Mouse (Mus musculus) heart, embryonic 13.5 days (tissue): ENCODE measurements around the gene Selenom. TPM values are rescaled to one million over a fixed set of nuclear protein-coding genes. Genes with fewer than 3 reads are reported as not detected.

ENCODE experiments used
- ATAC-seq: fragments of 200-750 bp; cut with Nextera tagmentation; 2 replicates; pipeline ENCODE4 v1.8.0; 2017; ENCODE audit warnings: moderate TSS enrichment; ENCODE audit not compliant: insufficient number of reproducible peaks, low FRiP score, low TSS enrichment; ENCODE audit errors: extremely low read depth
- H3K27ac ChIP-seq: fragments of 300-500 bp; sonication (generic); replicated peaks from 2 replicates; pipeline ENCODE4 v1.5.1; 2015; ENCODE audit warnings: moderate library complexity, mild to moderate bottlenecking, inconsistent platforms
- H3K27me3 ChIP-seq: fragments of 300-500 bp; sonication (generic); replicated peaks from 2 replicates; pipeline ENCODE4 v1.6.1; 2015; ENCODE audit warnings: mild to moderate bottlenecking, inconsistent platforms
- H3K36me3 ChIP-seq: fragments of 300-500 bp; sonication (generic); 2 replicates; pipeline ENCODE4 v1.6.1; 2015; ENCODE audit warnings: mild to moderate bottlenecking, inconsistent platforms
- H3K4me1 ChIP-seq: fragments of 300-500 bp; sonication (generic); 2 replicates; pipeline ENCODE4 v1.6.1; 2015; ENCODE audit warnings: inconsistent platforms
- H3K4me2 ChIP-seq: fragments of 300-500 bp; sonication (generic); 2 replicates; pipeline ENCODE4 v1.6.1; 2015; ENCODE audit warnings: inconsistent platforms, mild to moderate bottlenecking, moderate library complexity
- H3K4me3 ChIP-seq: fragments of 300-500 bp; sonication (generic); 2 replicates; pipeline ENCODE4 v1.5.1; 2015; ENCODE audit warnings: moderate library complexity, mild to moderate bottlenecking, inconsistent platforms
- H3K9ac ChIP-seq: fragments of 300-500 bp; sonication (generic); 2 replicates; pipeline ENCODE4 v1.6.1; 2015; ENCODE audit warnings: inconsistent platforms, mild to moderate bottlenecking, moderate library complexity
- H3K9me3 ChIP-seq: fragments of 300-500 bp; sonication (generic); 2 replicates; pipeline ENCODE4 v1.6.1; 2016; ENCODE audit warnings: inconsistent platforms
- WGBS: fragments of 180-500 bp; shearing (Covaris S2); methylation state at CpG from one replicate; pipeline ENCODE4 v1.1.7; 2015; ENCODE audit warnings: mixed read lengths; 5-methylcytosine and 5-hydroxymethylcytosine counted together
- polyA plus RNA-seq: library from polyadenylated mRNA; unstranded; fragments of >200 nt; fragmentation: Nextera tagmentation; extraction: Ambion mirVana; gene quantifications from 2 replicates; pipeline ENCODE4 v1.2.1, GENCODE M21; 2015

The Selenom gene
- polyA plus RNA-seq, 1 experiment from 2014 or later, result 128 TPM

GRCm38 (mm10) chr11:3515216-3515615 lies 732 bp downstream of the Selenom start:
- H3K27ac ChIP-seq, result peak overlapping the region; percentile 46; the same call in 1 of the 2 replicates
- H3K27me3 ChIP-seq, result peaks cover 8% of the 10 kb centered on the region; the same call in 1 of the 2 replicates
- 9% methylated on average over 4 of the region's 4 CpGs for WGBS
- H3K9ac ChIP-seq, result peak overlapping the region; percentile 82
- peaks cover 16% of the 10 kb centered on the region for H3K36me3 ChIP-seq
- peak overlapping the region; percentile 65 for H3K4me3 ChIP-seq
- H3K4me2 ChIP-seq, result peak overlapping the region; percentile 77
- H3K4me1 ChIP-seq, result peaks cover 58% of the 10 kb centered on the region
- H3K9me3 ChIP-seq, result no peaks in the 10 kb centered on the region
- ATAC-seq, result no peak; the same call in 1 of the 2 replicates

GRCm38 (mm10) chr11:3515637-3516036 lies 1.2 kb downstream of the Selenom start:
- H3K4me2 ChIP-seq, result peak overlapping the region; percentile 77
- H3K27ac ChIP-seq, result no peak overlapping the region
- H3K36me3 ChIP-seq, result peaks cover 20% of the 10 kb centered on the region
- H3K27me3 ChIP-seq, result peaks cover 8% of the 10 kb centered on the region; the same call in 1 of the 2 replicates
- WGBS, result 77% methylated on average over 4 of the region's 4 CpGs
- peak overlapping the region; percentile 82 for H3K9ac ChIP-seq
- peaks cover 60% of the 10 kb centered on the region for H3K4me1 ChIP-seq
- ATAC-seq, result no peak
- H3K9me3 ChIP-seq, result no peaks in the 10 kb centered on the region
- peak overlapping the region; percentile 65 for H3K4me3 ChIP-seq

GRCm38 (mm10) chr11:3516121-3516520 lies 1.6 kb downstream of the Selenom start:
- peak overlapping the region; percentile 82; the same call in 1 of the 2 replicates for H3K9ac ChIP-seq
- ATAC-seq, result no peak
- WGBS, result 74% methylated on average over 5 of the region's 5 CpGs
- peaks cover 8% of the 10 kb centered on the region; the same call in 1 of the 2 replicates for H3K27me3 ChIP-seq
- no peaks in the 10 kb centered on the region for H3K9me3 ChIP-seq
- peaks cover 65% of the 10 kb centered on the region for H3K4me1 ChIP-seq
- no peak overlapping the region for H3K27ac ChIP-seq
- H3K4me2 ChIP-seq, result peak overlapping the region; percentile 77
- peaks cover 25% of the 10 kb centered on the region for H3K36me3 ChIP-seq
- H3K4me3 ChIP-seq, result peak overlapping the region; percentile 65; the same call in 1 of the 2 replicates

- Histone ChIP-seq H3K4me1 (peaks cover 71% of the 10 kb centered on the region), H3K9me3 (no peaks in the 10 kb centered on the region), H3K4me3 (peak overlapping the region; percentile 43), H3K9ac (peak overlapping the region; percentile 72), H3K27me3 (peaks cover 8% of the 10 kb centered on the region; the same call in 1 of the 2 replicates), H3K36me3 (peaks cover 35% of the 10 kb centered on the region), H3K27ac (no peak overlapping the region), H3K4me2 (peak overlapping the region; percentile 77)
- no peak for ATAC-seq
- WGBS, result 2% methylated on average over 50 of the region's 50 CpGs
Measured at GRCm38 (mm10) chr11:3516859-3517845, 2.7 kb downstream of the Selenom start.

- peak overlapping the region; percentile 72 for H3K9ac ChIP-seq
- peaks cover 8% of the 10 kb centered on the region; the same call in 1 of the 2 replicates for H3K27me3 ChIP-seq
- no peaks in the 10 kb centered on the region for H3K9me3 ChIP-seq
- WGBS, result 45% methylated on average over 13 of the region's 13 CpGs
- H3K36me3 ChIP-seq, result peaks cover 45% of the 10 kb centered on the region
- H3K27ac ChIP-seq, result no peak overlapping the region
- no peak for ATAC-seq
- peak overlapping the region; percentile 43 for H3K4me3 ChIP-seq
- peak overlapping the region; percentile 77 for H3K4me2 ChIP-seq
- H3K4me1 ChIP-seq, result peaks cover 71% of the 10 kb centered on the region
Measured at GRCm38 (mm10) chr11:3517846-3518732, 3.6 kb downstream of the Selenom start.

- H3K9ac ChIP-seq, result no peak overlapping the region
- no peak for ATAC-seq
- no peak overlapping the region for H3K27ac ChIP-seq
- H3K36me3 ChIP-seq, result peaks cover 56% of the 10 kb centered on the region
- no peak overlapping the region for H3K4me3 ChIP-seq
- H3K4me1 ChIP-seq, result peaks cover 66% of the 10 kb centered on the region
- H3K27me3 ChIP-seq, result peaks cover 8% of the 10 kb centered on the region; the same call in 1 of the 2 replicates
- no peaks in the 10 kb centered on the region for H3K9me3 ChIP-seq
- 60% methylated on average over 4 of the region's 4 CpGs for WGBS
- no peak overlapping the region for H3K4me2 ChIP-seq
Measured at GRCm38 (mm10) chr11:3519051-3519726, 4.7 kb downstream of the Selenom start.

GRCm38 (mm10) chr11:3519756-3520398 lies 5.4 kb downstream of the Selenom start:
- no peak overlapping the region for H3K4me3 ChIP-seq
- H3K4me1 ChIP-seq, result peaks cover 65% of the 10 kb centered on the region
- no peak overlapping the region for H3K4me2 ChIP-seq
- peaks cover 63% of the 10 kb centered on the region for H3K36me3 ChIP-seq
- 52% methylated on average over 11 of the region's 11 CpGs for WGBS
- no peaks in the 10 kb centered on the region for H3K9me3 ChIP-seq
- no peak for ATAC-seq
- peak overlapping the region; percentile 19; the same call in 1 of the 2 replicates for H3K9ac ChIP-seq
- H3K27me3 ChIP-seq, result peaks cover 8% of the 10 kb centered on the region; the same call in 1 of the 2 replicates
- H3K27ac ChIP-seq, result no peak overlapping the region

- H3K36me3 ChIP-seq, result peaks cover 73% of the 10 kb centered on the region
- H3K27ac ChIP-seq, result no peak overlapping the region; the same call in 1 of the 2 replicates
- peaks cover 56% of the 10 kb centered on the region for H3K4me1 ChIP-seq
- H3K4me2 ChIP-seq, result no peak overlapping the region
- H3K4me3 ChIP-seq, result no peak overlapping the region
- no peak overlapping the region for H3K9ac ChIP-seq
- WGBS, result 66% methylated on average over 14 of the region's 14 CpGs
- H3K27me3 ChIP-seq, result peaks cover 8% of the 10 kb centered on the region; the same call in 1 of the 2 replicates
- no peaks in the 10 kb centered on the region for H3K9me3 ChIP-seq
- no peak for ATAC-seq
Measured at GRCm38 (mm10) chr11:3520919-3521318, 6.4 kb downstream of the Selenom start.

- Histone ChIP-seq H3K4me1 (peaks cover 54% of the 10 kb centered on the region), H3K4me3 (no peak overlapping the region), H3K9me3 (no peaks in the 10 kb centered on the region), H3K36me3 (peaks cover 80% of the 10 kb centered on the region), H3K27ac (no peak overlapping the region; the same call in 1 of the 2 replicates), H3K9ac (no peak overlapping the region), H3K4me2 (no peak overlapping the region), H3K27me3 (peaks cover 2% of the 10 kb centered on the region; the same call in 1 of the 2 replicates)
- ATAC-seq, result no peak
- WGBS, result 82% methylated on average over 23 of the region's 23 CpGs
Measured at GRCm38 (mm10) chr11:3521339-3522224, 7.1 kb downstream of the Selenom start.
